Mouse (Mus musculus) forebrain, embryonic 11.5 days (tissue): ENCODE results near the gene Ranbp3l. TPM values are rescaled to one million over a fixed set of nuclear protein-coding genes. Genes with fewer than 3 reads are reported as not detected.
"Not testable (repeated sequence)": the region's sequence is repeated elsewhere in the genome, so short reads cannot be mapped to it uniquely, and the experiment has no call there.

ENCODE experiments used
- ATAC-seq: fragments of 200-750 bp; cut with Nextera tagmentation; replicated peaks from 2 replicates; pipeline ENCODE4 v1.8.0; 2017; ENCODE audit warnings: moderate TSS enrichment; ENCODE audit not compliant: low FRiP score
- DNase-seq: peaks from one replicate; pipeline ENCODE4 v3.0.0-alpha.2; 2017; ENCODE audit warnings: low spot score
- H3K27ac ChIP-seq: fragments of 300-500 bp; sonication (generic); 2 replicates; pipeline ENCODE4 v1.5.1; 2014; ENCODE audit warnings: low read depth, low read length
- H3K27me3 ChIP-seq: fragments of 300-500 bp; sonication (generic); 2 replicates; pipeline ENCODE4 v1.6.1; 2014; ENCODE audit warnings: mild to moderate bottlenecking, low read length, mixed read lengths; ENCODE audit not compliant: control insufficient read depth, insufficient read depth
- H3K36me3 ChIP-seq: fragments of 300-500 bp; sonication (generic); 2 replicates; pipeline ENCODE4 v1.6.1; 2014; ENCODE audit warnings: mild to moderate bottlenecking, low read length, moderate library complexity, mixed read lengths; ENCODE audit not compliant: control insufficient read depth, insufficient read depth
- H3K4me1 ChIP-seq: fragments of 300-500 bp; sonication (generic); replicated peaks from 2 replicates; pipeline ENCODE4 v1.6.1; 2014; ENCODE audit warnings: low read length, mixed read lengths; ENCODE audit not compliant: control insufficient read depth, insufficient read depth
- H3K4me2 ChIP-seq: fragments of 300-500 bp; sonication (generic); 2 replicates; pipeline ENCODE4 v1.6.1; 2014; ENCODE audit warnings: low read depth, mild to moderate bottlenecking, low read length, moderate library complexity, mixed read lengths; ENCODE audit not compliant: severe bottlenecking
- H3K4me3 ChIP-seq: fragments of 300-500 bp; sonication (generic); 2 replicates; pipeline ENCODE4 v1.5.1; 2014; ENCODE audit warnings: low read depth, low read length
- H3K9ac ChIP-seq: fragments of 300-500 bp; sonication (generic); 2 replicates; pipeline ENCODE4 v1.6.1; 2014; ENCODE audit warnings: low read length
- H3K9me3 ChIP-seq: fragments of 300-500 bp; sonication (generic); 2 replicates; pipeline ENCODE4 v1.6.1; 2016; ENCODE audit warnings: low read length, mixed read lengths; ENCODE audit not compliant: control insufficient read depth
- WGBS: fragments of 180-500 bp; shearing (Covaris S2); extraction: QIAGEN DNeasy Blood & Tissue Kit; methylation state at CpG from one replicate; pipeline ENCODE4 v1.1.7; 2014; 5-methylcytosine and 5-hydroxymethylcytosine counted together
- polyA plus RNA-seq: library from polyadenylated mRNA; unstranded; fragments of >200 nt; fragmentation: Nextera tagmentation; extraction: Ambion mirVana; gene quantifications from 2 replicates; pipeline ENCODE4 v1.2.1, GENCODE M21; 2014

Ranbp3l gene
- polyA plus RNA-seq, 1 experiment from 2014 or later = 1.9 TPM

- no peaks in the 10 kb centered on the region for H3K4me1 ChIP-seq
- DNase-seq (no peak), ATAC-seq (no peak)
- no peak overlapping the region for H3K4me3 ChIP-seq
- no peak overlapping the region for H3K4me2 ChIP-seq
- no peak overlapping the region for H3K9ac ChIP-seq
- no peak overlapping the region for H3K27ac ChIP-seq
- no peaks in the 10 kb centered on the region for H3K36me3 ChIP-seq
- WGBS = 78% methylated on average over 12 of the region's 12 CpGs
- no peaks in the 10 kb centered on the region for H3K27me3 ChIP-seq
- H3K9me3 ChIP-seq = no peaks in the 10 kb centered on the region
Observed at GRCm38 (mm10) chr15:8991859-8992838, 24.4 kb downstream of the Ranbp3l start.

GRCm38 (mm10) chr15:8994608-8995277 is 27.0 kb downstream of the Ranbp3l start:
- H3K36me3 ChIP-seq = no peaks in the 10 kb centered on the region
- no peak for DNase-seq
- no peaks in the 10 kb centered on the region for H3K27me3 ChIP-seq
- no peak overlapping the region for H3K4me3 ChIP-seq
- H3K9ac ChIP-seq = no peak overlapping the region
- no peak overlapping the region for H3K27ac ChIP-seq
- no peaks in the 10 kb centered on the region for H3K9me3 ChIP-seq
- H3K4me1 ChIP-seq = no peaks in the 10 kb centered on the region
- 76% methylated on average over 8 of the region's 8 CpGs for WGBS
- no peak for ATAC-seq
- H3K4me2 ChIP-seq = no peak overlapping the region

DNA sequence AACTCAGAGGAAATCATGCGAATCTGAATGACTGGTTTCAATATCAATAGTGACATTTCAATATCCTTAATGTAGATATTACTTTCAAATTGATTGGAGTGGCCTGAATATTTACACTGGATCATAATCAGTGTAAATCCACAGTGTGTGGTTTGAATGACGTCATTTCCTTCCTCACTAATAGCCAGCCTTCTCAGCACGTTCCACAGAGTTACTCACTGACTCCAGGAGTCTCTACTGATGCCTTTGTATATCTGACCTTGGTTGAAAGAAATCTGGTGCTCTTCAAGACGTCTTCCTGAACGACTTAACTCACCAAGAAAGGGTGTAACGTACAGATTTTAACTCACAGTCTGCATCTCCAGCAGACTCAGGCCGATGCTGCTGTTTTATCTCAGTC is 27.7 kb downstream of the Ranbp3l start:
- no peaks in the 10 kb centered on the region for H3K4me1 ChIP-seq
- H3K4me3 ChIP-seq = no peak overlapping the region
- no peak overlapping the region for H3K9ac ChIP-seq
- H3K4me2 ChIP-seq = no peak overlapping the region
- ATAC-seq (no peak), DNase-seq (no peak)
- WGBS = 77% methylated on average over 7 of the region's 7 CpGs
- no peak overlapping the region for H3K27ac ChIP-seq
- no peaks in the 10 kb centered on the region for H3K36me3 ChIP-seq
- no peaks in the 10 kb centered on the region for H3K9me3 ChIP-seq
- no peaks in the 10 kb centered on the region for H3K27me3 ChIP-seq

GRCm38 (mm10) chr15:9002762-9003161 is 35.0 kb downstream of the Ranbp3l start:
- WGBS = 90% methylated on average over 2 of the region's 2 CpGs
- H3K9me3 ChIP-seq = no peaks in the 10 kb centered on the region
- no peak overlapping the region for H3K4me3 ChIP-seq
- H3K27me3 ChIP-seq = no peaks in the 10 kb centered on the region
- no peak overlapping the region for H3K4me2 ChIP-seq
- no peaks in the 10 kb centered on the region for H3K4me1 ChIP-seq
- ATAC-seq (no peak), DNase-seq (no peak)
- no peaks in the 10 kb centered on the region for H3K36me3 ChIP-seq
- no peak overlapping the region for H3K27ac ChIP-seq
- H3K9ac ChIP-seq = no peak overlapping the region

- no peak for ATAC-seq
Observed at GRCm38 (mm10) chr15:9009196-9009595, 41.4 kb downstream of the Ranbp3l start.

GRCm38 (mm10) chr15:9014541-9014940 is 46.8 kb downstream of the Ranbp3l start:
- no peak for DNase-seq
- Histone ChIP-seq H3K27ac (no peak overlapping the region), H3K4me2 (no peak overlapping the region), H3K9ac (no peak overlapping the region), H3K9me3 (no peaks in the 10 kb centered on the region), H3K4me3 (no peak overlapping the region), H3K27me3 (no peaks in the 10 kb centered on the region), H3K4me1 (no peaks in the 10 kb centered on the region), H3K36me3 (no peaks in the 10 kb centered on the region)
- no peak for ATAC-seq
- 81% methylated on average over 2 of the region's 2 CpGs for WGBS

More at GRCm38 (mm10) chr15:9009196-9009595, 41.4 kb downstream of the Ranbp3l start:
- Histone ChIP-seq H3K27me3 (no peaks in the 10 kb centered on the region), H3K9me3 (no peaks in the 10 kb centered on the region), H3K9ac (no peak overlapping the region), H3K27ac (no peak overlapping the region), H3K36me3 (no peaks in the 10 kb centered on the region), H3K4me2 (no peak overlapping the region), H3K4me3 (no peak overlapping the region), H3K4me1 (no peaks in the 10 kb centered on the region)
- DNase-seq = no peak
- 80% methylated on average over 6 of the region's 6 CpGs for WGBS

- H3K27ac ChIP-seq, H3K27me3 ChIP-seq, H3K4me1 ChIP-seq, H3K4me3 ChIP-seq, DNase-seq, H3K9ac ChIP-seq, H3K36me3 ChIP-seq, H3K9me3 ChIP-seq, ATAC-seq, H3K4me2 ChIP-seq: not testable (repeated sequence)
- WGBS = 81% methylated on average over 6 of the region's 6 CpGs
Observed at GRCm38 (mm10) chr15:9015496-9015895, 47.7 kb downstream of the Ranbp3l start.

- ATAC-seq (no peak), DNase-seq (no peak)
- H3K4me1 ChIP-seq = no peaks in the 10 kb centered on the region
Observed at GRCm38 (mm10) chr15:9055704-9056103, 88.0 kb downstream of the Ranbp3l start.

More at GRCm38 (mm10) chr15:9055704-9056103, 88.0 kb downstream of the Ranbp3l start:
- no peak overlapping the region for H3K9ac ChIP-seq
- no peaks in the 10 kb centered on the region for H3K36me3 ChIP-seq
- H3K4me3 ChIP-seq = no peak overlapping the region
- H3K4me2 ChIP-seq = no peak overlapping the region
- H3K9me3 ChIP-seq = no peaks in the 10 kb centered on the region
- H3K27me3 ChIP-seq = no peaks in the 10 kb centered on the region
- no peak overlapping the region for H3K27ac ChIP-seq
